Mouse (Mus musculus) skeletal muscle tissue, adult 2 months (tissue): ENCODE measurements at regions not wholly inside any gene's neighbourhood (a gene's known extent, or its start where the extent isn't known, plus 50 kb on each side); places are given as distances from the start of the nearest gene placed in this dataset.
"Not testable (repeated sequence)": the region's sequence is repeated elsewhere in the genome, so short reads cannot be mapped to it uniquely, and the experiment has no call there.

Experiments
- DNase-seq: peaks from one replicate; pipeline ENCODE4 v3.0.0-alpha.2; 2012; ENCODE audit warnings: low read depth, low spot score

- no peak for DNase-seq
These were observed 364.0 kb upstream of the Rgs18 start for GRCm38 (mm10) chr1:145139267-145139651.

- DNase-seq: no peak
These were observed 363.4 kb upstream of the Rgs18 start for GRCm38 (mm10) chr1:145138452-145139266.

GRCm38 (mm10) chr1:145131020-145131419 is 355.8 kb upstream of the Rgs18 start:
- DNase-seq: no peak

GRCm38 (mm10) chr1:145113171-145113570 is 337.9 kb upstream of the Rgs18 start:
- no peak for DNase-seq

- not testable (repeated sequence) for DNase-seq
These were observed 331.5 kb upstream of the Rgs18 start for GRCm38 (mm10) chr1:145106771-145107170.

- no peak for DNase-seq
These were observed 290.1 kb upstream of the Rgs18 start for GRCm38 (mm10) chr1:145065255-145065854.

GRCm38 (mm10) chr1:145064384-145064783 is 289.1 kb upstream of the Rgs18 start:
- no peak for DNase-seq

GRCm38 (mm10) chr1:145015623-145016022 is 240.4 kb upstream of the Rgs18 start:
- no peak for DNase-seq

- DNase-seq: no peak
These were observed 235.6 kb upstream of the Rgs18 start for GRCm38 (mm10) chr1:145010833-145011232.

GRCm38 (mm10) chr1:144978167-144978566 is 202.9 kb upstream of the Rgs18 start:
- no peak for DNase-seq

GRCm38 (mm10) chr1:144965736-144966135 is 190.5 kb upstream of the Rgs18 start:
- DNase-seq: no peak

GRCm38 (mm10) chr1:144939006-144939405 is 163.8 kb upstream of the Rgs18 start:
- DNase-seq: no peak

GRCm38 (mm10) chr1:144926136-144926535 is 150.9 kb upstream of the Rgs18 start:
- DNase-seq: no peak

- DNase-seq: no peak
These were observed 141.3 kb upstream of the Rgs18 start for GRCm38 (mm10) chr1:144916568-144916967.

GRCm38 (mm10) chr1:144902987-144903386 is 127.8 kb upstream of the Rgs18 start:
- DNase-seq: peak; percentile 31

- DNase-seq: no peak
These were observed 108.4 kb upstream of the Rgs18 start for GRCm38 (mm10) chr1:144883633-144884032.

GRCm38 (mm10) chr1:144862133-144862532 is 86.9 kb upstream of the Rgs18 start:
- no peak for DNase-seq
